Mouse (Mus musculus): Measurements from ENCODE around the gene Adipoq. TPM values are rescaled to one million over a fixed set of nuclear protein-coding genes. Genes with fewer than 3 reads are reported as not detected.
A peak's percentile ranks its signal among the peaks of the same experiment; 100 is the strongest.

The Adipoq gene
- total and polyA plus RNA-seq, 3 experiments = not detected

DNA sequence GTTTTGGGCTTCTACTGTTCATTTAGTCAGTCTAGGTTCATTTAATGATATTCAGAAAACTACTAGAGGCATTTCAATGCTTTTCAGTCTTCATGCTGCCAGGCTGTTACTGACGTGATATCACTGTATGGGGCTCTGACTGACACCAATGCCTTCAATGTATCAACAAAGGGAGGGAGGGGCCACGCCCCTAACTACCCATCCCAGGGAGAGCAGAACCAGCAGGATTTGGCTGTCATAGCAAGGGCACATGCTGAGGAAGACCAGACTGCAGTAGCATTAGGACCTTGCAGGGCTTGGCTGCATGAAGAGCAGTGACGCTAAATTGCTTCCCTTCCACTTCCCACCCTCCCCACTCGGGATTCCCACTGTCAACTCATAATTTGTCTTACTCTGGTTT lies 29.2 kb upstream of the Adipoq start:
- H3K79me2 ChIP-seq (ENCODE audit: control insufficient read depth, insufficient read depth, low read length, poor library complexity) = peaks cover 8% of the 10 kb centered on the region; the same call in 1 of the 2 replicates
- no peak for DNase-seq (ENCODE audit: low read depth, low spot score)

DNA sequence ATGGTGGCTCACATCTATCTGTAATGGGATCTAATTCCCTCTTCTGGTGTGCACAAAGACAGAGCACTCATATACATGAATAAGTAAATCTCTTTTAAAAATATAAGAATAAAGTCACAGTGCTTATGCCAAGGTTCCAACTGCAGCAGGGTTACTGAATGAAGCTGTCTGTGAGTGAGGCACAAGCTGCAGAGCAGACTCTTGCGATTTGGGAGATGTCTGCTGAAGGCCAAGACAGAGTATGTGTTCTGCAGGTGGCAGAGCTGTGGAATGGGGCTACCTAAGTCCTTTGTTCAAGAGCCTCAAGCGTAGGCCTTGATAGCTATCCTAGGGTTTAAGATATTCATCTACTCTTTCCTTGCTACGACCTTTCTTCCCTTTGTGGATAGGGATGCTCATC lies 23.9 kb upstream of the Adipoq start:
- H3K36me3 ChIP-seq (ENCODE audit: control insufficient read depth in 1 of 2, insufficient read depth in 2 of 2, low read length in 2 of 2) = peaks cover 11 to 21% of the 10 kb centered on the region in 2 experiments
- no peak for DNase-seq (ENCODE audit: low read depth, low spot score)
- peaks cover 0 to 5% of the 10 kb centered on the region in 2 experiments; a peak in 2 of 4 replicates for H3K4me1 ChIP-seq (ENCODE audit: control insufficient read depth in 1 of 2, insufficient read depth in 2 of 2, low read length in 2 of 2)
- no peak overlapping the region for H3K27ac ChIP-seq (ENCODE audit: control insufficient read depth, low read depth, low read length)
- no peak overlapping the region for H3K4me3 ChIP-seq (ENCODE audit: control insufficient read depth in 1 of 2, insufficient read depth in 1 of 2, low read depth in 2 of 2, low read length in 2 of 2)
- TF ChIP-seq POLR2AphosphoS5 (IDR thresholded peaks at IDR 0.05; ENCODE audit: borderline replicate concordance, low read depth, low read length) = no peak
- no peak for TF ChIP-seq MYC (IDR thresholded peaks at IDR 0.05; ENCODE audit: low read depth, low read length)
- TF ChIP-seq ELF1 (IDR thresholded peaks at IDR 0.05; ENCODE audit: low read depth, low read length) = no peak
- no peak for TF ChIP-seq BHLHE40 (IDR thresholded peaks at IDR 0.05; ENCODE audit: borderline replicate concordance, low read depth, low read length)
- no peak for TF ChIP-seq ZMIZ1 (IDR thresholded peaks at IDR 0.05; ENCODE audit: low read depth, low read length)
- TF ChIP-seq NELFE (IDR thresholded peaks at IDR 0.05; ENCODE audit: low read depth, low read length) = no peak
- TF ChIP-seq CHD2 (IDR thresholded peaks at IDR 0.05; ENCODE audit: low read length) = no peak
- H3K9me3 ChIP-seq (replicated peaks; ENCODE audit: insufficient read depth, low read length) = no peaks in the 10 kb centered on the region
- no peaks in the 10 kb centered on the region for H3K27me3 ChIP-seq (ENCODE audit: control insufficient read depth in 1 of 2, insufficient read depth in 2 of 2, low read length in 2 of 2)
- H3K9ac ChIP-seq (ENCODE audit: control insufficient read depth, low read depth, low read length, poor library complexity, severe bottlenecking) = no peak overlapping the region
- H3K79me2 ChIP-seq (ENCODE audit: control insufficient read depth, insufficient read depth, low read length, poor library complexity) = peaks cover 18% of the 10 kb centered on the region

More for the DNA sequence above, 29.2 kb upstream of the Adipoq start:
- Histone ChIP-seq H3K36me3 (ENCODE audit: control insufficient read depth in 1 of 2, insufficient read depth in 2 of 2, low read length in 2 of 2) (peaks cover 9 to 13% of the 10 kb centered on the region in 2 experiments), H3K4me1 (ENCODE audit: control insufficient read depth in 1 of 2, insufficient read depth in 2 of 2, low read length in 2 of 2) (no peaks in the 10 kb centered on the region), H3K27me3 (ENCODE audit: control insufficient read depth in 1 of 2, insufficient read depth in 2 of 2, low read length in 2 of 2) (no peaks in the 10 kb centered on the region), H3K9me3 (replicated peaks; ENCODE audit: insufficient read depth, low read length) (no peaks in the 10 kb centered on the region), H3K27ac (ENCODE audit: control insufficient read depth, low read depth, low read length) (no peak overlapping the region), H3K4me3 (ENCODE audit: control insufficient read depth in 1 of 2, insufficient read depth in 1 of 2, low read depth in 2 of 2, low read length in 2 of 2) (no peak overlapping the region), H3K9ac (ENCODE audit: control insufficient read depth, low read depth, low read length, poor library complexity, severe bottlenecking) (no peak overlapping the region)
- TF ChIP-seq RCOR1 (IDR thresholded peaks at IDR 0.05; ENCODE audit: low read depth, low read length) (no peak), MYC (IDR thresholded peaks at IDR 0.05; ENCODE audit: low read depth, low read length) (no peak), USF2 (IDR thresholded peaks at IDR 0.05; ENCODE audit: borderline replicate concordance in 1 of 2, insufficient read depth in 1 of 2, low read depth in 1 of 2, low read length in 2 of 2) (no peak), SMC3 (IDR thresholded peaks at IDR 0.05; ENCODE audit: low read depth, low read length) (no peak), MYB (IDR thresholded peaks at IDR 0.05; ENCODE audit: low read depth, low read length) (no peak), KAT2A (conservative IDR thresholded peaks at IDR 0.05; ENCODE audit: low read depth, low read length) (no peak), UBTF (IDR thresholded peaks at IDR 0.05; ENCODE audit: borderline replicate concordance, insufficient read depth, low read depth, low read length) (no peak)

DNA sequence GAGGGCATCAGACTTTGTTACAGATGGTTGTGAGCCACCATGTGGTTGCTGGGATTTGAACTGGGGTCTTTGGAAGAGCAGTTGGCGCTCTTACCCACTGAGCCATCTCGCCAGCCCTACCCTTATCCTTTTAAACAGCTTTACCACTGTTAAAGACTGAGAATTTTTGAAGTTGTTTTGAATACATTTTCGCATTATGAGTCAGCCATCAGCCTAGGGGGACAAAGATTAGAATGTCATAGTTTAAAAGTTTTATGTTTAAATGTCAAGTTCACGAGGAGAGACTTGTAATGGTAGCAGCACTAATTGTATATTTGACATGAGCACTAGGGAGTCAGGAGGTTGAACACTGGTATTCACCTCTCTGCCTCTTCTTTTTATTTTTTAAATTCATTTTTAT lies 23.2 kb upstream of the Adipoq start:
- Histone ChIP-seq H3K27ac (ENCODE audit: control insufficient read depth, low read depth, low read length) (no peak overlapping the region), H3K4me1 (ENCODE audit: control insufficient read depth in 1 of 2, insufficient read depth in 2 of 2, low read length in 2 of 2) (peaks cover 0 to 5% of the 10 kb centered on the region in 2 experiments; a peak in 2 of 4 replicates), H3K4me3 (ENCODE audit: control insufficient read depth in 1 of 2, insufficient read depth in 1 of 2, low read depth in 2 of 2, low read length in 2 of 2) (no peak overlapping the region), H3K9me3 (replicated peaks; ENCODE audit: insufficient read depth, low read length) (no peaks in the 10 kb centered on the region), H3K27me3 (ENCODE audit: control insufficient read depth in 1 of 2, insufficient read depth in 2 of 2, low read length in 2 of 2) (no peaks in the 10 kb centered on the region), H3K9ac (ENCODE audit: control insufficient read depth, low read depth, low read length, poor library complexity, severe bottlenecking) (no peak overlapping the region), H3K36me3 (ENCODE audit: control insufficient read depth in 1 of 2, insufficient read depth in 2 of 2, low read length in 2 of 2) (peaks cover 11 to 21% of the 10 kb centered on the region in 2 experiments), H3K79me2 (ENCODE audit: control insufficient read depth, insufficient read depth, low read length, poor library complexity) (peaks cover 23% of the 10 kb centered on the region)
- no peak for DNase-seq (ENCODE audit: low read depth, low spot score)
- TF ChIP-seq POLR2A (IDR thresholded peaks at IDR 0.05; ENCODE audit: control insufficient read depth in 1 of 2, insufficient read depth in 1 of 2, low read depth in 1 of 2, low read length in 2 of 2, poor library complexity in 1 of 2) (no peak), CTCF (IDR thresholded peaks at IDR 0.05 in 2 of 3, conservative IDR thresholded peaks at IDR 0.05 in 1 of 3; ENCODE audit: control insufficient read depth in 1 of 3, insufficient read depth in 1 of 3, low read depth in 2 of 3, low read length in 3 of 3, poor library complexity in 1 of 3, severe bottlenecking in 1 of 3) (peak in 1 of 3 experiments; percentile 31; a peak in 2 of 6 replicates)

Data from MEL (cell line).